Mouse (Mus musculus) thymus, adult 18-20 months (tissue): Measurements from ENCODE around the gene Tlr6.

Source experiments
- DNase-seq, 2 experiments: peaks; one replicate each; pipeline ENCODE4 v3.0.0; 2022; ENCODE audit warnings: mixed read lengths in 2 of 2

The Tlr6 gene

GRCm38 (mm10) chr5:64922891-64923381 is 37.0 kb downstream of the Tlr6 start:
- DNase-seq = no peak

GRCm38 (mm10) chr5:64918616-64919597 is 41.0 kb downstream of the Tlr6 start:
- DNase-seq = no peak

DNA sequence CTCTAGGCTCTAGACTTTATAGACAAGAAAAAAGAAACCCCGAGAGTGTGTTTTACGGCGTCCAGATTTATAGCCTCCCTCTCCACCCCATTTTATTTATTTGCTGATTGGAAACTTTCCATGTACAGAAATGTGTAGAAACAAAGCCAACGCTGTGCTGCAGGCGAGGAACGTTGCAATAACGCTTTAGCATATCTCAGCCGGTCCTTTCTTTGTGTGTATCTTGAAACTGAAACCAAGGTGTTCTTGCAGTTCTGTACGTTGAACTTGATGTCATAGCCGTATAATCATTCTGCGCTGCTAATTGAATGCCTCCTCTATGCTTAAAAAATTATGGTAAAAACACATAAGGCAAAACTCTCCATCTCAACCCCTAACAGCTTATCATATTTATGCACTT is 42.2 kb downstream of the Tlr6 start:
- no peak for DNase-seq

DNA sequence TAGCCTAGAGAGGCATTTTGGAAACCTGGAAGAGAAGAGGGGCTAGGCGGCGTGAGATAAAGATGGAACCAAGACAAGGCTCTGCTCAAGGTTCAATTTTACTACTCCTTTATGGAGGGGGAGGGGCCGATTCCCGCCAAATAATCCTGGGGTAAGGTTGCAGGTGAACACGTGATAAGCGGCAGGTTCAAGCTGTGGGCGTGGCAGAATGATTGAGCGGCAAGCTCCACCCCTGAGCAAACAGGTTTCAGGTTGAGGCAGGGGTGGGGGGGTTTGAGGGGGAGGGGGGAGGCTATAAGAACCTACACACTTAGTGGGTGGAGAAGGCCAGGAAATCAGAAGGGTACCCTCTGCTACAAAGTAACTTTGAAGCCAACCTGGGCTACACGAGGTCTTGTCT is 42.7 kb downstream of the Tlr6 start:
- no peak for DNase-seq

DNA sequence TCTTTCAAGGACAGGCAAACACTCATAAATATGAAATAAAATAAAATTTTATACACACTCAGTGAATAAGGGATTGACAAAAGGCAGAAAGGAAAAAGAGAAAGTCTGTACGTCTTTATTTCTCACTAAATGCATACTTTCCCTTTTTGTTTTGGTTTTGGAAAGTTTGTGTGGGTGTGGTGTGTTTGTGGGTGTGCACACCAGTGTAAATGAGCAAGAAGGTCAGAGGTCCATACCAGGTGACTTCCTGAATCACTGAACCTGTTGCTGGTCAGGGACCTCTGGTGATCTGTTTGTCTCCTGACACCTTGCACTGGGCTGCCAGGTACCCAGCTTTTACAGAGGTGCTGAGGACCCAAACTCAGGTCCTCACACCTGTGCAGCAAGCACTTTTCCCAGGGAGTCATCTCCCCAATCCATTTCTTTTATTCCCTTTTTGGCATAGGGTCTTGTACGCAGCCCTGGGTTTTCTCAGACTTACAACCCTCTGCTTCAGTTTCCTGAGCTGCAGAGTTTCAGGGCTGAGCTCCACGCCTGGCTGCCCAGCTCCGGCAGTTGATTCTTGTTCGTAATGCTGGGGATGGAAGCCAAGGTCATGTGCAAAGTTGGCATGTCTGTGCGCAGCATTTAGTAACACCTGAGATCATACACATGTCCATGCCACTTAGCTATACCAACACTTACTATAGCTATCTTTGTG is 51.2 kb downstream of the Tlr6 start:
- DNase-seq = no peak

- DNase-seq = no peak
These were observed 52.0 kb downstream of the Tlr6 start for GRCm38 (mm10) chr5:64907906-64908305.

- DNase-seq = peak in 1 of 2 experiments; percentile 40
These were observed 54.2 kb downstream of the Tlr6 start for GRCm38 (mm10) chr5:64905516-64906271.
